Comparison of ENCODE assay signal across 9 mouse cellular contexts in the genomic region with DNA sequence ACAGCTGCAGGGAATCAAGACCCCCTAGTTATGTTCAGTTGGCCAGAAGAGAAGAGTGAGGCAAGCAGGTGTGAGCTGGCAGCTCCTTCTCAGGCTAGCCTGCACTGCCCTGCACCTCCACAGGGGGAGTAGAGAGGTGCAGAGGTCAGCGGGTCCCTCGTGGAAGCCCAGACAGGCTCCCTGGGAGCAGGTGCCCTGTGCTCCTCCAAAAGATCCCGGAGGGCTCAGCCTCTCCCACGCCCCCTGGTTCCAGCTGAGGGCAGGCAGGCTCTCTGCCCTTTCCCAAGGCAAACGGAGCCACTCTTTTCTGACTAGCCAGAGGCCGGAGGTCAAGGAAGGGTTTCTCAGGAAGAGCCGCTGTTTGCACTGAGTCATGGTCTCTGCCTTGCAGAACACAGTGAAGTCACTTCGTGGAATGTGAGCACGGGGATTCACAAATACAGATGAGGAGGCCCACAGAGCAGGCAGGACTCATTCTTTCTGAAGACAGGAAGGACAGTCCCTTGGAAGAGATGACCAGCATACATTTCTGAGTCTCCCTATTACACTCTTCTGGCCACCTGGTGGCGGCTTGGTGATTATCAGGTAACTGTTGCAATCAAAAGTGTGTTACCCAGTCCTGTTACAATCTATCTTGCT. TPM values are rescaled to one million over a fixed set of nuclear protein-coding genes. Genes with fewer than 3 reads are reported as not detected.
DNase-seq lines count a peak whose midpoint lies in the region; ATAC-seq lines count a peak whose summit lies in the region.
"Had no signal": no experiment of that assay in that cellular context is flagged by ENCODE, and none has a peak within 500 bp of the region (broad histone marks: within the 10 kb centered on the region; RNA-seq: fewer than 3 reads in every experiment).

No protein-coding gene starts in this region.

- 0 out of 2 replicates have a peak overlapping the region, but pooled peaks have one; percentile 16 for H3K4me3 ChIP-seq in heart, embryonic 10.5 days
- H3K4me3 ChIP-seq in forebrain, embryonic 11.5 days (ENCODE audit: low read depth, low read length) = no peak overlapping the region
- 0 out of 2 replicates have a peak overlapping the region, but pooled peaks have one; percentile 8 for H3K4me3 ChIP-seq in limb, embryonic 10.5 days
- H3K4me3 ChIP-seq in midbrain, embryonic 15.5 days = no peak overlapping the region

- WGBS in heart, embryonic 10.5 days = 8% methylated on average over 10 of the region's 10 CpGs
- WGBS in forebrain, embryonic 11.5 days = 4% methylated on average over 10 of the region's 10 CpGs
- 11% methylated on average over 10 of the region's 10 CpGs for WGBS in limb, embryonic 10.5 days
- WGBS in midbrain, embryonic 15.5 days = 7% methylated on average over 10 of the region's 10 CpGs

- no peak for DNase-seq in heart, embryonic 10.5 days (ENCODE audit: low spot score)
- no peak for DNase-seq in heart, adult 8-10 months (ENCODE audit: low spot score)
- peak; percentile 59 for DNase-seq in adipocyte (ENCODE audit: low spot score)
- peak; percentile 84 for DNase-seq in forebrain, embryonic 11.5 days (ENCODE audit: low spot score)
- DNase-seq in limb, embryonic 10.5 days (ENCODE audit: low spot score) = no peak
- peak; percentile 27 for DNase-seq in yolk sac, embryonic 10.5 days (ENCODE audit: low spot score)
- no peak for DNase-seq in gastrocnemius, postnatal 36 days

- H3K9ac ChIP-seq in forebrain, embryonic 11.5 days (ENCODE audit: low read length) = peak overlapping the region; percentile 35
- H3K9ac ChIP-seq in midbrain, embryonic 15.5 days = no peak overlapping the region

- peaks cover 14% of the 10 kb centered on the region for H3K4me1 ChIP-seq in heart, embryonic 10.5 days
- peaks cover 76% of the 10 kb centered on the region for H3K4me1 ChIP-seq in forebrain, embryonic 11.5 days (replicated peaks; ENCODE audit: control insufficient read depth, insufficient read depth, low read length)
- peaks cover 44% of the 10 kb centered on the region for H3K4me1 ChIP-seq in limb, embryonic 10.5 days
- H3K4me1 ChIP-seq in midbrain, embryonic 15.5 days = peaks cover 50% of the 10 kb centered on the region

- H3K4me2 ChIP-seq in forebrain, embryonic 11.5 days (ENCODE audit: low read depth, low read length, severe bottlenecking) = peak overlapping the region; percentile 21; the same call in 1 of the 2 replicates
- H3K4me2 ChIP-seq in midbrain, embryonic 15.5 days = no peak overlapping the region

- no peaks in the 10 kb centered on the region for H3K9me3 ChIP-seq in heart, embryonic 10.5 days
- H3K9me3 ChIP-seq in forebrain, embryonic 11.5 days (ENCODE audit: control insufficient read depth, low read length) = no peaks in the 10 kb centered on the region
- no peaks in the 10 kb centered on the region for H3K9me3 ChIP-seq in limb, embryonic 10.5 days (replicated peaks)
- H3K9me3 ChIP-seq in midbrain, embryonic 15.5 days = no peaks in the 10 kb centered on the region

- peak; percentile 7; the same call in 1 of the 2 replicates for ATAC-seq in forebrain, embryonic 11.5 days (replicated peaks; ENCODE audit: low FRiP score)
- no peak for ATAC-seq in midbrain, embryonic 15.5 days (replicated peaks)
- ATAC-seq: Patski had no signal

- H3K27ac ChIP-seq in heart, embryonic 10.5 days = no peak overlapping the region
- peak overlapping the region; percentile 91 for H3K27ac ChIP-seq in forebrain, embryonic 11.5 days (ENCODE audit: low read depth, low read length)
- no peak overlapping the region for H3K27ac ChIP-seq in limb, embryonic 10.5 days
- H3K27ac ChIP-seq in midbrain, embryonic 15.5 days = peak overlapping the region; percentile 71

- H3K27me3 ChIP-seq in heart, embryonic 10.5 days (ENCODE audit: insufficient read depth, poor library complexity, severe bottlenecking) = peaks cover 94% of the 10 kb centered on the region
- H3K27me3 ChIP-seq in forebrain, embryonic 11.5 days (ENCODE audit: control insufficient read depth, insufficient read depth, low read length) = peaks cover 30% of the 10 kb centered on the region
- H3K27me3 ChIP-seq in limb, embryonic 10.5 days (ENCODE audit: low read depth, poor library complexity, severe bottlenecking) = peaks cover 99% of the 10 kb centered on the region
- peaks cover 19% of the 10 kb centered on the region; the same call in 1 of the 2 replicates for H3K27me3 ChIP-seq in midbrain, embryonic 15.5 days (replicated peaks)

- H3K36me3 ChIP-seq in heart, embryonic 10.5 days = no peaks in the 10 kb centered on the region
- no peaks in the 10 kb centered on the region for H3K36me3 ChIP-seq in forebrain, embryonic 11.5 days (ENCODE audit: control insufficient read depth, insufficient read depth, low read length)
- no peaks in the 10 kb centered on the region for H3K36me3 ChIP-seq in limb, embryonic 10.5 days
- H3K36me3 ChIP-seq in midbrain, embryonic 15.5 days (replicated peaks) = no peaks in the 10 kb centered on the region

- intact Hi-C loops in gastrocnemius, postnatal 36 days (cut with DNase I) = no loop called here

RNA-seq across cellular contexts. Expression of a gene that starts 16.8 kb away (rescaled TPM):
- polyA plus RNA-seq in heart, embryonic 10.5 days (2016; fragmentation: Nextera tagmentation; extraction: Ambion mirVana) = 0.09 and 8.2 TPM in 2 replicates
- not detected for total RNA-seq in heart, adult 8-10 months (2022)
- 0.36 TPM in 1 of 2 replicates, not detected in the other for polyA plus RNA-seq in forebrain, embryonic 11.5 days (2014; fragmentation: Nextera tagmentation; extraction: Ambion mirVana)
- polyA plus RNA-seq in limb, embryonic 10.5 days (2016; fragmentation: Nextera tagmentation; extraction: Ambion mirVana) = 0.18 and 0.34 TPM in 2 replicates
- 0.14 TPM in 2 replicates for polyA plus RNA-seq in midbrain, embryonic 15.5 days (2015; fragmentation: Nextera tagmentation; extraction: Ambion mirVana)
- not detected for total RNA-seq in gastrocnemius, postnatal 36 days (2021)
- polyA plus RNA-seq: Patski had no signal

RNA-seq across cellular contexts. Expression of a gene that starts 49.3 kb away (rescaled TPM):
- polyA plus RNA-seq in heart, embryonic 10.5 days (2016; fragmentation: Nextera tagmentation; extraction: Ambion mirVana) = 0.29 and 0.43 TPM in 2 replicates
- under 1 TPM in 3 of 4 experiments, not detected in 1; 0.25 to 0.44 (median 0.29) TPM for total RNA-seq in heart, adult 8-10 months (2022)
- polyA plus RNA-seq in forebrain, embryonic 11.5 days (2014; fragmentation: Nextera tagmentation; extraction: Ambion mirVana) = 0.16 TPM in 1 of 2 replicates, not detected in the other
- polyA plus RNA-seq in limb, embryonic 10.5 days (2016; fragmentation: Nextera tagmentation; extraction: Ambion mirVana) = 0.26 TPM in 1 of 2 replicates, not detected in the other
- not detected in 2 replicates for polyA plus RNA-seq in midbrain, embryonic 15.5 days (2015; fragmentation: Nextera tagmentation; extraction: Ambion mirVana)
- total RNA-seq in gastrocnemius, postnatal 36 days (2021) = under 1 TPM; 0.35 to 0.51 TPM

RNA-seq across cellular contexts. Expression of a gene that starts 59.1 kb away (rescaled TPM):
- polyA plus RNA-seq in heart, embryonic 10.5 days (2016; fragmentation: Nextera tagmentation; extraction: Ambion mirVana) = 14.0 and 17.0 TPM in 2 replicates
- 10 to 100 TPM in 1 of 4 experiments, 1 to 10 TPM in 3; 5.6 to 12.0 (median 7.5) TPM for total RNA-seq in heart, adult 8-10 months (2022)
- polyA plus RNA-seq in forebrain, embryonic 11.5 days (2014; fragmentation: Nextera tagmentation; extraction: Ambion mirVana) = 10.4 and 12.2 TPM in 2 replicates
- polyA plus RNA-seq in limb, embryonic 10.5 days (2016; fragmentation: Nextera tagmentation; extraction: Ambion mirVana) = 14.0 and 15.4 TPM in 2 replicates
- polyA plus RNA-seq in midbrain, embryonic 15.5 days (2015; fragmentation: Nextera tagmentation; extraction: Ambion mirVana) = 8.7 and 9.9 TPM in 2 replicates
- 1 to 10 TPM; 4.2 to 5.3 TPM for total RNA-seq in gastrocnemius, postnatal 36 days (2021)

RNA-seq across cellular contexts. Expression of a gene that starts 59.2 kb away (rescaled TPM):
- polyA plus RNA-seq in heart, embryonic 10.5 days (2016; fragmentation: Nextera tagmentation; extraction: Ambion mirVana) = 626 and 718 TPM in 2 replicates
- 100 to 1,000 TPM; 146 to 187 (median 164) TPM for total RNA-seq in heart, adult 8-10 months (2022)
- 725 and 780 TPM in 2 replicates for polyA plus RNA-seq in forebrain, embryonic 11.5 days (2014; fragmentation: Nextera tagmentation; extraction: Ambion mirVana)
- polyA plus RNA-seq in limb, embryonic 10.5 days (2016; fragmentation: Nextera tagmentation; extraction: Ambion mirVana) = 834 and 987 TPM in 2 replicates
- polyA plus RNA-seq in midbrain, embryonic 15.5 days (2015; fragmentation: Nextera tagmentation; extraction: Ambion mirVana) = 442 and 444 TPM in 2 replicates
- total RNA-seq in gastrocnemius, postnatal 36 days (2021) = 10 to 100 TPM; 85.5 to 97.0 TPM

Comparison
In these comparisons a context has a peak if more than half of its experiments do, and no peak if none do; other contexts are left out.
1. DNase-seq: peak in adipocyte (single experiment), forebrain, embryonic 11.5 days (single experiment) and yolk sac, embryonic 10.5 days (single experiment); none in heart, embryonic 10.5 days (single experiment), heart, adult 8-10 months (single experiment), limb, embryonic 10.5 days (single experiment) and gastrocnemius, postnatal 36 days (0 of 2).
2. H3K27ac ChIP-seq: peak in forebrain, embryonic 11.5 days (single experiment) and midbrain, embryonic 15.5 days (single experiment); none in heart, embryonic 10.5 days (single experiment) and limb, embryonic 10.5 days (single experiment).
3. H3K4me3 ChIP-seq: peak in heart, embryonic 10.5 days (single experiment) and limb, embryonic 10.5 days (single experiment); none in forebrain, embryonic 11.5 days (single experiment) and midbrain, embryonic 15.5 days (single experiment).